Mouse (Mus musculus): ENCODE data around the gene Arhgef2. TPM values are rescaled to one million over a fixed set of nuclear protein-coding genes. Genes with fewer than 3 reads are reported as not detected.
"Not testable (repeated sequence)": the region's sequence is repeated elsewhere in the genome, so short reads cannot be mapped to it uniquely, and the experiment has no call there.

Arhgef2 gene
- polyA plus RNA-seq (2021) = 175 TPM

DNA sequence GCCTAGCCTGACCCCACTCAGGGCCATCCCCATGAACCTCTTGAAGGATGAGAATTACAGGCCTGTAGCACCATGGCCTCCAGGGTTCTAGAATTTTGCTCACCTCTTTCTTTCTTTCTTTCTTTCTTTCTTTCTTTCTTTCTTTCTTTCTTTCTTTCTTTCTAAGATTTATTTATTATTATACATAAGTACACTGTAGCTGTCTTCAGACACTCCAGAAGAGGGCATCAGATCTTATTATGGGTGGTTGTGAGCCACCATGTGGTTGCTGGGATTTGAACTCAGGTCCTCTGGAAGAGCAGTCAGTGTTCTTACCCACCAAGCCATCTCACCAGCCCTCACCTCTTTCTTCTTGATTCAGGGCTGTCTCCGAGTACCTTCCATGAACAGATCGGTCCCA, at the start of gene Arhgef2:
Arhgef2 (plus strand) TSS at position 301 of the 400 bp plus-strand sequence.
- POLR2A ChIA-PET = interaction anchor here (0.5 to 1.0 kb wide), 2 partner anchors 65 to 68 kb away, joined by 3 read pairs; no protein-coding TSS in a partner anchor
- ATAC-seq; H3K27me3 ChIP-seq; DNase-seq (ENCODE audit: low read depth, low spot score): not testable (repeated sequence)
- CTCF ChIA-PET = interaction anchor here (1.1 to 7.0 kb wide), 9 partner anchors 13 to 133 kb away, joined by 3 to 75 read pairs (median 16); partner anchors contain the start of gene Rxfp4
- peak; percentile 25 for TF ChIP-seq CTCF (IDR thresholded peaks at IDR 0.05)
- in situ Hi-C loops (cut with MboI; ENCODE audit: low pct_unique_long_range_greater_than_20kb) = loop anchor here (5.0 to 10.0 kb wide), 3 partner anchors 37 to 152 kb away; partner anchors contain the start of gene Rab25

DNA sequence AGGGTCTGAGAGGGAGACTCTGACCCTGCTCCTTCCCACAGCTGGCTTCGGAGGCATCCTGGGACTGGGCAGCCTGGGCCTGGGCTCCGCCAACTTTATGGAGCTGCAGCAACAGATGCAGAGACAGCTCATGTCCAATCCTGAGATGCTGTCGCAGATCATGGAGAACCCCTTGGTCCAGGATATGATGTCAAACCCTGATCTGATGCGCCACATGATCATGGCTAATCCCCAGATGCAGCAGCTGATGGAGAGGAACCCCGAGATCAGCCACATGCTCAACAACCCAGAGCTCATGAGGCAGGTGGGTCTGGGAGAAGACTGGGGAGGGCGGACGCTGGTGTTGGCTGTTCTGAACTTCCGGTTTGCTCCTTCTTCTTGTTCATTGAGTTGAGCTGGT, 49.1 kb upstream of the Arhgef2 start:
- in situ Hi-C loops (cut with MboI; ENCODE audit: low pct_unique_long_range_greater_than_20kb) = no loop called here
- DNase-seq (ENCODE audit: low read depth, low spot score) (no peak), ATAC-seq (no peak)
- CTCF ChIA-PET = interaction anchor here (1.7 kb wide), 1 partner anchor 12 kb away, joined by 6 read pairs; no protein-coding TSS in a partner anchor
- no peaks in the 10 kb centered on the region for H3K27me3 ChIP-seq
- POLR2A ChIA-PET = interaction anchor here (1.0 to 1.3 kb wide), 2 partner anchors 30 to 36 kb away, joined by 3 to 4 read pairs; no protein-coding TSS in a partner anchor
- TF ChIP-seq CTCF (IDR thresholded peaks at IDR 0.05) = no peak

DNA sequence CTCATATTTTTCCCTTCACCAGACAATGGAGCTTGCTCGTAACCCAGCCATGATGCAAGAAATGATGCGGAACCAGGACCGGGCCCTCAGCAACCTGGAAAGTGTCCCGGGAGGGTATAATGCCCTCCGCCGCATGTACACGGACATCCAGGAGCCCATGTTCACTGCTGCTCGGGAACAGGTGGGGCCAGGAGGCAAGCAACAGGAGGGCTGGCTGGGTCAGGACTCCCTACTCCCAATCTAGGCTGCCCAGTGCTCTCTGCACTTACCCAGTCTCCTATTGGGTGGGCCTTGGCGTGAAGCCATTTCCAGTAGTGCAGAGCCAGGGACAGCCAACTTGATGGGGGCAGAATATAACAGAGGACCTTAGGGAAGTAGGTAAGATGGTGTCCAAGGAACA, 46.2 kb upstream of the Arhgef2 start:
- H3K27me3 ChIP-seq = no peaks in the 10 kb centered on the region
- ATAC-seq = no peak
- TF ChIP-seq CTCF (IDR thresholded peaks at IDR 0.05) = no peak
- CTCF ChIA-PET = no interaction called here
- no peak for DNase-seq (ENCODE audit: low read depth, low spot score)
- POLR2A ChIA-PET = interaction anchor here (1.2 kb wide), 1 partner anchor 31 kb away, joined by 3 read pairs; no protein-coding TSS in a partner anchor
- in situ Hi-C loops (cut with MboI; ENCODE audit: low pct_unique_long_range_greater_than_20kb) = no loop called here

DNA sequence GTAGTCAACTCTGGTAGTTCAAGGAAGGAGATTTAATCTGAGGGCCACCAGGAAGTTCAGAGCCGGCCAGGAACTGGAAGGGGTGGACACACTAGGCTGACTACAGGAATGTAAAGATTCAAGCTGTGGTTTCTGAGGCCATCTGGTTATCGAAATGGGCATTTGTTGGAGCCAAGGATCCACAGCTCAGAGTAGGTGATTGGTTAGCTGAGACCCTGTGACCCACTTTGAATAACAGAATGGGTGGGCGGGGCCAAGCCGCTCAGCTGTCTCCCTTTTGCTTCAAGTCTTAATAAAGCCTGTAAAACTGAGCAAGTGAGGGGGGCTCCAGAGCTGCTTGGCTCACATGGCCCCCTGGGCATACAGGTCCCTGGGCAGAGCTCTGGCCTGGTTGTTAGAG, 43.8 kb upstream of the Arhgef2 start:
- H3K27me3 ChIP-seq = no peaks in the 10 kb centered on the region
- DNase-seq (ENCODE audit: low read depth, low spot score) (peak; percentile 89), ATAC-seq (peak; percentile 85)
- POLR2A ChIA-PET = interaction anchor here (1.1 to 3.2 kb wide), 6 partner anchors 9 to 60 kb away, joined by 3 to 35 read pairs (median 7); partner anchors contain the start of genes Lamtor2 and Ubqln4
- in situ Hi-C loops (cut with MboI; ENCODE audit: low pct_unique_long_range_greater_than_20kb) = no loop called here
- no peak for TF ChIP-seq CTCF (IDR thresholded peaks at IDR 0.05)
- CTCF ChIA-PET = interaction anchor here (1.1 to 4.8 kb wide), 8 partner anchors 9 to 79 kb away, joined by 3 to 29 read pairs (median 6); partner anchors contain the start of genes Lamtor2 and Ubqln4

DNA sequence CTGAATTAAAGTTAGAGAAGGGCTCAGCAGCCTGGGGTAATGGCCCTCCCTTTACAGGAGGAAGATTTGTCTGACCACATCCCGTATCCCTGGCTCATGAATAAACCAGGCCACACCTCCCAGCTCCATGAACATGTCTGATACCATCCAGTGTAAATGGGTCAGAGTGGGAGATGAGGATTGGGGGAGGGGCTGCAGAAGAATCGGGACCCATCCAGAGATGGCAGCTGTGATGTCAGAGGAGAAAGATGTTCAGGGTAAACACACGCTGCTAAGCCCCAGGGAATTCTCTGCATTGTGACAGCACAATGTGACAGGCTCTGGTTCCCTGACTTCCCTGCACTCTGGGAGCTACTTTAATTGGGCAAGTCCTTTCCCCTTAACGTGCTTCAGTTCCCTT, 42.3 kb upstream of the Arhgef2 start:
- POLR2A ChIA-PET = interaction anchor here (0.7 to 3.2 kb wide), 10 partner anchors 10 to 69 kb away, joined by 3 to 35 read pairs (median 3); partner anchors contain the start of genes Lamtor2 and Ubqln4
- TF ChIP-seq CTCF (IDR thresholded peaks at IDR 0.05) = no peak
- CTCF ChIA-PET = interaction anchor here (1.0 to 4.8 kb wide), 5 partner anchors 11 to 34 kb away, joined by 3 to 29 read pairs (median 5); partner anchors contain the start of genes Lamtor2 and Ubqln4
- peak; percentile 19 for ATAC-seq
- in situ Hi-C loops (cut with MboI; ENCODE audit: low pct_unique_long_range_greater_than_20kb) = no loop called here
- no peak for DNase-seq (ENCODE audit: low read depth, low spot score)
- no peaks in the 10 kb centered on the region for H3K27me3 ChIP-seq

DNA sequence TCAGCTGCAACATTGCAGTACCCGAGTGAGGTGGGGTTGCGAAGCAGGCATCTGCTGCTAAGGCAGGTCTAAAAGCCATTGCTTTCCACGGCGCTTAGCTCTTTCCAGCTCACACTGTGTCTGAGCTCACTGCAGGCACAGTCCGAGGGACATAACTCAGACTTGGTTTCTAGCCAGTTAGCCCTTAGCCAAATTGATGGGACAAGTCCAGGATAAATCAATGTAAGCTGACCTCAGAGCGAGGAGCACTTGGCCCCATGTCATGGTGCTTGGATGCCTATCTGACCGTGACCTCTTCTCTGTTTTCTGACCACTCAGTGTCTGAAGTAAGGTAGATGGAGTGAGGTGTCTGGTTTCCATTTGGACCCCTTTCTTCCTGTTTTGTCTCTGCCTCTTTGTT, 41.8 kb upstream of the Arhgef2 start:
- in situ Hi-C loops (cut with MboI; ENCODE audit: low pct_unique_long_range_greater_than_20kb) = no loop called here

DNA sequence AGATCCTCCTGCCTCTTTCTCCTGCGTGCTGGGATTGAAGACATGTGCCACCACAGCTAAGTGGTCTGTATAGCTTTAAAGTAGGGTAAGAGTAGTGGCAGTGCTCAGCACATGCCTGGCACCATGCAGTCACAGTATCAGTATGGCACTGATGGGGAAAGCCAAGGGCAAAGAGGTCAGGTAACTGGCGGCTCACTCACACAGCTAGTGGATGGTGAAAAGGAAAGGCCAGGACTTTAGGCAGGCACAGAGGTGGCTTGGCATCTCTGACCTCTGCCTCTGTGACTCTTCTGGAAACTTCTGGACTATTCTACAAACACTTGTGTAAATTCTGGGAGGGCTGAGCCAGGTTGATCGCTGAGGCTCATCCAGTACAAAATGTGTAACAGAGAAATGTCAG, 39.6 kb upstream of the Arhgef2 start:
- CTCF ChIA-PET = interaction anchor here (1.1 to 1.6 kb wide), 2 partner anchors 18 to 31 kb away, joined by 3 read pairs; no protein-coding TSS in a partner anchor
- TF ChIP-seq CTCF (IDR thresholded peaks at IDR 0.05) = no peak
- in situ Hi-C loops (cut with MboI; ENCODE audit: low pct_unique_long_range_greater_than_20kb) = no loop called here
- POLR2A ChIA-PET = no interaction called here
- ATAC-seq (no peak), DNase-seq (ENCODE audit: low read depth, low spot score) (no peak)
- H3K27me3 ChIP-seq = no peaks in the 10 kb centered on the region

More for the DNA sequence above, 41.8 kb upstream of the Arhgef2 start:
- no peak for TF ChIP-seq CTCF (IDR thresholded peaks at IDR 0.05)
- ChIA-PET CTCF (interaction anchor here (0.9 to 4.8 kb wide), 6 partner anchors 11 to 34 kb away, joined by 3 to 29 read pairs (median 4); partner anchors contain the start of genes Lamtor2 and Ubqln4), POLR2A (interaction anchor here (1.2 to 3.2 kb wide), 6 partner anchors 11 to 64 kb away, joined by 3 to 35 read pairs (median 4); partner anchors contain the start of genes Lamtor2 and Ubqln4)
- DNase-seq (ENCODE audit: low read depth, low spot score) = peak; percentile 89
- no peaks in the 10 kb centered on the region for H3K27me3 ChIP-seq
- ATAC-seq = peak; percentile 46

DNA sequence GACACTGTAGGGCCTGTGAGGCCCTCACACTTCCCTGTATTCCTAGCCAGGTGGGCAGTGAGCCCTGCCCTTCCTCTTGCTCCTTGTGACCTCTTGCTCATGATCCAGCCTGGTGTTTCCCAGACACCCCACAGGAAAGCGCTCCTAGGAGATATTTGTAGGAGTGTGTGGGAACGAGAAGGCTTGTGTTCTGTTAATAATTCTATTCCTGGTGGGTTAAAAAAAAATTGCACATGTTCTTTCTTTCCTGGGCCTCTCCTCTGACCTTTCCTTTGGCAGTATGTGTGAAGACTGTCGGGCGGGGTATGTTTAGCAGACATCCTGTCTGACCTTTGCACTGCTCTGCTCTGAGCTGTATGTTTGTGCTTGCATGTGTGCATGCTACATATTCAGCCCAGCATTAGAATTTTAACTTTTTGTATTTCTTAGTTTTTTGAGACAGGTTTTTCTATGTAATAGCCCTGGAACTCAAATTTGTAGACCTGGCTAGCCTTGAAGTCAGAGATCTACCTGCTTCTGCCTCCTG, 39.2 kb upstream of the Arhgef2 start:
- DNase-seq (ENCODE audit: low read depth, low spot score) = no peak
- in situ Hi-C loops (cut with MboI; ENCODE audit: low pct_unique_long_range_greater_than_20kb) = no loop called here
- no peak for TF ChIP-seq CTCF (IDR thresholded peaks at IDR 0.05)
- ChIA-PET POLR2A (no interaction called here), CTCF (interaction anchor here (1.6 kb wide), 1 partner anchor 18 kb away, joined by 3 read pairs; no protein-coding TSS in a partner anchor)
- no peak for ATAC-seq
- no peaks in the 10 kb centered on the region for H3K27me3 ChIP-seq

DNA sequence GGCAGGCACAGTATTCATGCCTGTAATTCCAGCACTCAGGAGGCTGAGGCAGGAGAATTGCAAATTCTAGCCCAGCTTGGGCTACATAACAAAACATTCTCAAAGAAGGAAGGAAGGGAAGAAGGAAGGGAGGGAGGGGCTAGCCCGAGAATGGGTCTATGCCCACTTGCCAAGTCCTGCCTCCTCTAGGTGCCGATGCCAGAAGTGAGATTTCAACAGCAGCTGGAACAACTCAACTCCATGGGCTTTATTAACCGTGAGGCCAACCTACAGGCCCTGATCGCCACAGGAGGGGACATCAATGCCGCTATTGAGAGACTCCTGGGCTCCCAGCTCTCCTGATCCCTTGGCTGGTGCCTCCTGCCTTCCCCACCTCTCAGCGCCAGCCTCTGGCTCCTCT, 37.9 kb upstream of the Arhgef2 start:
- CTCF ChIA-PET = interaction anchor here (2.1 to 3.7 kb wide), 2 partner anchors 12 to 13 kb away, joined by 6 to 12 read pairs; no protein-coding TSS in a partner anchor

DNA sequence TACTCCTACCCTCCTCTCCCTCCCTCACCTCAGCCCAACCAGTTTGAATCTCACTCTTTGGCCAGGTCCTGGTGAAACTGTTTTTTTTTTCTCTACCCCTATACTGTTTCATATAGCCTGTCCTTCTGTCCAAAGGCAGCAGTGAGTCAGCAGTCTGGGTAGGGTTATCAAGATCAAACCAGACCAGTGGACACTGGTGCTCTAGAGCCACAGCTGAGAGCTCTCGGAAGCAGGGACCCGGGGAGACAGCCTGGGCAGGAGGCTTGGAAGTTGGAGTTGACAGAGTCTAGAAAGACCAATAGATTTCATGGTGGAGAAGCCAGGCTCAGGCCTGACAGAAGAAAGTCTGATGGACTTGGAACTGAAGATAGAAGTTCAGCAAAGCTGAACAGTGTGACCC, 37.2 kb upstream of the Arhgef2 start:
- POLR2A ChIA-PET = interaction anchor here (1.1 to 1.3 kb wide), 2 partner anchors 10 to 14 kb away, joined by 3 to 4 read pairs; no protein-coding TSS in a partner anchor

More for the DNA sequence above, 37.9 kb upstream of the Arhgef2 start:
- no peak for TF ChIP-seq CTCF (IDR thresholded peaks at IDR 0.05)
- no peaks in the 10 kb centered on the region for H3K27me3 ChIP-seq
- ATAC-seq (no peak), DNase-seq (ENCODE audit: low read depth, low spot score) (no peak)
- in situ Hi-C loops (cut with MboI; ENCODE audit: low pct_unique_long_range_greater_than_20kb) = no loop called here
- POLR2A ChIA-PET = interaction anchor here (1.1 kb wide), 1 partner anchor 13 kb away, joined by 4 read pairs; no protein-coding TSS in a partner anchor

More for the DNA sequence above, 37.2 kb upstream of the Arhgef2 start:
- DNase-seq (ENCODE audit: low read depth, low spot score) (no peak), ATAC-seq (no peak)
- CTCF ChIA-PET = interaction anchor here (1.1 to 3.7 kb wide), 4 partner anchors 11 to 38 kb away, joined by 3 to 12 read pairs (median 4); no protein-coding TSS in a partner anchor
- no peaks in the 10 kb centered on the region for H3K27me3 ChIP-seq
- in situ Hi-C loops (cut with MboI; ENCODE audit: low pct_unique_long_range_greater_than_20kb) = no loop called here
- TF ChIP-seq CTCF (IDR thresholded peaks at IDR 0.05) = no peak
